8 mouse cellular contexts compared by ENCODE assay signal in genomic region chr3:89436176-89437113, GRCm38 (mm10). TPM values are rescaled to one million over a fixed set of nuclear protein-coding genes. Genes with fewer than 3 reads are reported as not detected.
DNase-seq lines count a peak whose midpoint lies in the region; ATAC-seq and TF ChIP-seq lines count a peak whose summit lies in the region.

Gene Pbxip1, plus strand, starts transcription at chr3:89436706.

- peak; percentile 67 for ATAC-seq in monocyte, adult 5-6 weeks (replicated peaks; ENCODE audit: insufficient number of reproducible peaks, low FRiP score, low TSS enrichment, poor library complexity, severe bottlenecking)

- no peak for TF ChIP-seq CTCF in cerebellum, adult 2 months (IDR thresholded peaks at IDR 0.05; ENCODE audit: borderline replicate concordance, insufficient read depth, low read depth, low read length)
- no peak for TF ChIP-seq CTCF in liver, adult 2 months (IDR thresholded peaks at IDR 0.05; ENCODE audit: low read depth, low read length)

- no peak for TF ChIP-seq POLR2A in cerebellum, adult 2 months (IDR thresholded peaks at IDR 0.05; ENCODE audit: borderline replicate concordance, insufficient read depth, low read length)
- no peak for TF ChIP-seq POLR2A in liver, adult 2 months (IDR thresholded peaks at IDR 0.05; ENCODE audit: extremely low read depth, insufficient read depth, low read length)

- H3K9ac ChIP-seq in liver, adult 2 months (ENCODE audit: low read depth, low read length): peak within 1 kb of the TSS; percentile 71

- no peaks in the 10 kb centered on the region for H3K27me3 ChIP-seq in cerebellum, adult 2 months (ENCODE audit: control insufficient read depth, insufficient read depth, low read length)
- no peaks in the 10 kb centered on the region for H3K27me3 ChIP-seq in liver, adult 2 months (ENCODE audit: control insufficient read depth, insufficient read depth, low read length)

- 10% methylated on average over 16 of the region's 16 CpGs for WGBS in cerebellum, adult 2 months
- WGBS in liver, adult 2 months: 9% methylated on average over 16 of the region's 16 CpGs

- peaks cover 13% of the 10 kb centered on the region for H3K4me1 ChIP-seq in cerebellum, adult 2 months (ENCODE audit: control insufficient read depth, insufficient read depth, low read length)
- peaks cover 1% of the 10 kb centered on the region for H3K4me1 ChIP-seq in liver, adult 2 months (ENCODE audit: control insufficient read depth, insufficient read depth, low read length)

- peak within 1 kb of the TSS; percentile 24 for H3K4me3 ChIP-seq in cerebellum, adult 2 months (replicated peaks; ENCODE audit: insufficient read depth, low read depth, low read length)
- H3K4me3 ChIP-seq in liver, adult 2 months (ENCODE audit: insufficient read depth, low read depth, low read length): peak within 1 kb of the TSS; percentile 43

- DNase-seq in cerebellum, adult 2 months: no peak
- DNase-seq in cerebellum, adult 8-10 months: no peak
- peak; percentile 88 for DNase-seq in embryo, embryonic 9.5 days (ENCODE audit: extremely low spot score)
- DNase-seq in heart, adult 8-10 months (ENCODE audit: low spot score): peak; percentile 72
- DNase-seq in kidney, adult 8-10 months: peak; percentile 71 to 76
- DNase-seq in liver, adult 2 months (ENCODE audit: extremely low read depth, low read depth, low spot score): peak; percentile 73
- DNase-seq in thymus, postnatal 10 days (ENCODE audit: low spot score in 2 of 2): peak; percentile 54 to 62

- no peaks in the 10 kb centered on the region for H3K79me2 ChIP-seq in liver, adult 2 months (ENCODE audit: control insufficient read depth, insufficient read depth, low read length)

- peaks cover 6% of the 10 kb centered on the region; the same call in 1 of the 2 replicates for H3K36me3 ChIP-seq in liver, adult 2 months (ENCODE audit: control insufficient read depth, insufficient read depth, low read length)

- no peak within 1 kb of the TSS for H3K27ac ChIP-seq in cerebellum, adult 2 months (ENCODE audit: insufficient read depth, low read length)
- 0 out of 2 replicates have a peak within 1 kb of the TSS, but pooled peaks have one; percentile 15 for H3K27ac ChIP-seq in liver, adult 2 months (replicated peaks; ENCODE audit: insufficient read depth, low read depth, low read length)

RNA-seq across cellular contexts. Expression of gene Pbxip1, which starts in this region (rescaled TPM):
- polyA plus RNA-seq in cerebellum, adult 2 months (2012; rRNA removed): 26.5 and 30.5 TPM in 2 replicates
- 10 to 100 TPM; 67.8 to 74.7 (median 71.2) TPM for total RNA-seq in heart, adult 8-10 months (2022)
- total RNA-seq in liver, adult 2 months (2014; rRNA removed): 5.7 and 5.9 TPM in 2 replicates
- polyA plus RNA-seq in liver, adult 2 months (2012; rRNA removed): 6.6 and 9.1 TPM in 2 replicates
- total RNA-seq in monocyte, adult 5-6 weeks (2017): 149 to 190 TPM (median 158 TPM) in 3 replicates

Comparison
In these comparisons a context has a peak if more than half of its experiments do, and no peak if none do; other contexts are left out.
1. DNase-seq: peak in embryo, embryonic 9.5 days (single experiment), heart, adult 8-10 months (single experiment), kidney, adult 8-10 months (2 of 2), liver, adult 2 months (single experiment) and thymus, postnatal 10 days (2 of 2); none in cerebellum, adult 2 months (0 of 2) and cerebellum, adult 8-10 months (single experiment).